Mouse (Mus musculus): Measurements from ENCODE around the gene Naa16. TPM values are rescaled to one million over a fixed set of nuclear protein-coding genes. Genes with fewer than 3 reads are reported as not detected.

The Naa16 gene
- total and polyA plus RNA-seq, 2 experiments: 2.0 to 3.9 TPM

GRCm38 (mm10) chr14:79280456-79280855 is 110.1 kb downstream of the Naa16 start:
- no peak for DNase-seq (ENCODE audit: extremely low read depth, low read depth, low spot score)
- H3K36me3 ChIP-seq (ENCODE audit: control insufficient read depth, insufficient read depth, low read length): no peaks in the 10 kb centered on the region
- no peak overlapping the region for H3K27ac ChIP-seq (replicated peaks; ENCODE audit: insufficient read depth, low read depth, low read length)
- TF ChIP-seq POLR2A (IDR thresholded peaks at IDR 0.05; ENCODE audit: extremely low read depth, insufficient read depth, low read length) (no peak), CTCF (IDR thresholded peaks at IDR 0.05; ENCODE audit: low read depth, low read length) (no peak)
- H3K4me1 ChIP-seq (ENCODE audit: control insufficient read depth, insufficient read depth, low read length): no peaks in the 10 kb centered on the region
- H3K4me3 ChIP-seq (ENCODE audit: insufficient read depth, low read depth, low read length): no peak overlapping the region
- H3K79me2 ChIP-seq (ENCODE audit: control insufficient read depth, insufficient read depth, low read length): no peaks in the 10 kb centered on the region
- no peak overlapping the region for H3K9ac ChIP-seq (ENCODE audit: low read depth, low read length)
- WGBS: 90% methylated on average over 9 of the region's 9 CpGs
- H3K27me3 ChIP-seq (ENCODE audit: control insufficient read depth, insufficient read depth, low read length): no peaks in the 10 kb centered on the region

GRCm38 (mm10) chr14:79279494-79279893 is 111.1 kb downstream of the Naa16 start:
- H3K4me3 ChIP-seq (ENCODE audit: insufficient read depth, low read depth, low read length): no peak overlapping the region
- no peak overlapping the region for H3K9ac ChIP-seq (ENCODE audit: low read depth, low read length)
- TF ChIP-seq CTCF (IDR thresholded peaks at IDR 0.05; ENCODE audit: low read depth, low read length): no peak
- no peak for TF ChIP-seq POLR2A (IDR thresholded peaks at IDR 0.05; ENCODE audit: extremely low read depth, insufficient read depth, low read length)
- no peaks in the 10 kb centered on the region for H3K27me3 ChIP-seq (ENCODE audit: control insufficient read depth, insufficient read depth, low read length)
- H3K36me3 ChIP-seq (ENCODE audit: control insufficient read depth, insufficient read depth, low read length): no peaks in the 10 kb centered on the region
- DNase-seq (ENCODE audit: extremely low read depth, low read depth, low spot score): no peak
- H3K4me1 ChIP-seq (ENCODE audit: control insufficient read depth, insufficient read depth, low read length): no peaks in the 10 kb centered on the region
- no peak overlapping the region for H3K27ac ChIP-seq (replicated peaks; ENCODE audit: insufficient read depth, low read depth, low read length)
- WGBS: 83% methylated on average over 1 of the region's 1 CpGs
- no peaks in the 10 kb centered on the region for H3K79me2 ChIP-seq (ENCODE audit: control insufficient read depth, insufficient read depth, low read length)

- no peak overlapping the region for H3K9ac ChIP-seq (ENCODE audit: low read depth, low read length)
- H3K27me3 ChIP-seq (ENCODE audit: control insufficient read depth, insufficient read depth, low read length): no peaks in the 10 kb centered on the region
- H3K36me3 ChIP-seq (ENCODE audit: control insufficient read depth, insufficient read depth, low read length): no peaks in the 10 kb centered on the region
- WGBS: 86% methylated on average over 4 of the region's 4 CpGs
- no peaks in the 10 kb centered on the region for H3K79me2 ChIP-seq (ENCODE audit: control insufficient read depth, insufficient read depth, low read length)
- DNase-seq (ENCODE audit: extremely low read depth, low read depth, low spot score): no peak
- H3K4me3 ChIP-seq (ENCODE audit: insufficient read depth, low read depth, low read length): no peak overlapping the region
- TF ChIP-seq POLR2A (IDR thresholded peaks at IDR 0.05; ENCODE audit: extremely low read depth, insufficient read depth, low read length) (no peak), CTCF (IDR thresholded peaks at IDR 0.05; ENCODE audit: low read depth, low read length) (no peak)
- no peaks in the 10 kb centered on the region for H3K4me1 ChIP-seq (ENCODE audit: control insufficient read depth, insufficient read depth, low read length)
- H3K27ac ChIP-seq (replicated peaks; ENCODE audit: insufficient read depth, low read depth, low read length): no peak overlapping the region
Observed at GRCm38 (mm10) chr14:79278927-79279326, 111.7 kb downstream of the Naa16 start.

GRCm38 (mm10) chr14:79277922-79278321 is 112.7 kb downstream of the Naa16 start:
- no peak overlapping the region for H3K9ac ChIP-seq (ENCODE audit: low read depth, low read length)
- H3K4me3 ChIP-seq (ENCODE audit: insufficient read depth, low read depth, low read length): no peak overlapping the region
- no peaks in the 10 kb centered on the region for H3K4me1 ChIP-seq (ENCODE audit: control insufficient read depth, insufficient read depth, low read length)
- no peak overlapping the region for H3K27ac ChIP-seq (replicated peaks; ENCODE audit: insufficient read depth, low read depth, low read length)
- WGBS: 56% methylated on average over 7 of the region's 7 CpGs
- H3K27me3 ChIP-seq (ENCODE audit: control insufficient read depth, insufficient read depth, low read length): no peaks in the 10 kb centered on the region
- no peak for DNase-seq (ENCODE audit: extremely low read depth, low read depth, low spot score)
- no peak for TF ChIP-seq CTCF (IDR thresholded peaks at IDR 0.05; ENCODE audit: low read depth, low read length)
- no peak for TF ChIP-seq POLR2A (IDR thresholded peaks at IDR 0.05; ENCODE audit: extremely low read depth, insufficient read depth, low read length)
- no peaks in the 10 kb centered on the region for H3K36me3 ChIP-seq (ENCODE audit: control insufficient read depth, insufficient read depth, low read length)
- no peaks in the 10 kb centered on the region for H3K79me2 ChIP-seq (ENCODE audit: control insufficient read depth, insufficient read depth, low read length)

- H3K36me3 ChIP-seq (ENCODE audit: control insufficient read depth, insufficient read depth, low read length): no peaks in the 10 kb centered on the region
- no peak overlapping the region for H3K9ac ChIP-seq (ENCODE audit: low read depth, low read length)
- no peak overlapping the region for H3K4me3 ChIP-seq (ENCODE audit: insufficient read depth, low read depth, low read length)
- DNase-seq (ENCODE audit: extremely low read depth, low read depth, low spot score): no peak
- no peak for TF ChIP-seq POLR2A (IDR thresholded peaks at IDR 0.05; ENCODE audit: extremely low read depth, insufficient read depth, low read length)
- TF ChIP-seq CTCF (IDR thresholded peaks at IDR 0.05; ENCODE audit: low read depth, low read length): no peak
- no peak overlapping the region for H3K27ac ChIP-seq (replicated peaks; ENCODE audit: insufficient read depth, low read depth, low read length)
- H3K27me3 ChIP-seq (ENCODE audit: control insufficient read depth, insufficient read depth, low read length): no peaks in the 10 kb centered on the region
- no peaks in the 10 kb centered on the region for H3K79me2 ChIP-seq (ENCODE audit: control insufficient read depth, insufficient read depth, low read length)
- 86% methylated on average over 8 of the region's 8 CpGs for WGBS
- H3K4me1 ChIP-seq (ENCODE audit: control insufficient read depth, insufficient read depth, low read length): no peaks in the 10 kb centered on the region
Observed at GRCm38 (mm10) chr14:79275870-79276395, 114.6 kb downstream of the Naa16 start.

GRCm38 (mm10) chr14:79275441-79275840 is 115.1 kb downstream of the Naa16 start:
- TF ChIP-seq POLR2A (IDR thresholded peaks at IDR 0.05; ENCODE audit: extremely low read depth, insufficient read depth, low read length) (no peak), CTCF (IDR thresholded peaks at IDR 0.05; ENCODE audit: low read depth, low read length) (no peak)

More at GRCm38 (mm10) chr14:79275441-79275840, 115.1 kb downstream of the Naa16 start:
- Histone ChIP-seq H3K79me2 (ENCODE audit: control insufficient read depth, insufficient read depth, low read length) (no peaks in the 10 kb centered on the region), H3K27ac (replicated peaks; ENCODE audit: insufficient read depth, low read depth, low read length) (no peak overlapping the region), H3K9ac (ENCODE audit: low read depth, low read length) (no peak overlapping the region), H3K27me3 (ENCODE audit: control insufficient read depth, insufficient read depth, low read length) (no peaks in the 10 kb centered on the region), H3K36me3 (ENCODE audit: control insufficient read depth, insufficient read depth, low read length) (no peaks in the 10 kb centered on the region), H3K4me1 (ENCODE audit: control insufficient read depth, insufficient read depth, low read length) (no peaks in the 10 kb centered on the region), H3K4me3 (ENCODE audit: insufficient read depth, low read depth, low read length) (no peak overlapping the region)
- no peak for DNase-seq (ENCODE audit: extremely low read depth, low read depth, low spot score)
- 79% methylated on average over 3 of the region's 3 CpGs for WGBS

Other genes starting within 250 kb of the Naa16 start
- gene Zfp957, start 143.4 kb downstream of the Naa16 start, total RNA-seq (2014; rRNA removed): not detected in 2 replicates
- not detected in 2 replicates for gene Zfp957, start 143.4 kb downstream of the Naa16 start, polyA plus RNA-seq (2012; rRNA removed)
- gene Rgcc, start 89.1 kb downstream of the Naa16 start, total RNA-seq (2014; rRNA removed): 0.18 and 0.94 TPM in 2 replicates
- gene Rgcc, start 89.1 kb downstream of the Naa16 start, polyA plus RNA-seq (2012; rRNA removed): 0.54 and 0.61 TPM in 2 replicates
- 7.8 and 10.3 TPM in 2 replicates for gene Mtrf1, start 7.0 kb upstream of the Naa16 start, total RNA-seq (2014; rRNA removed)
- gene Mtrf1, start 7.0 kb upstream of the Naa16 start, polyA plus RNA-seq (2012; rRNA removed): 2.2 and 2.3 TPM in 2 replicates
- 6.6 and 7.3 TPM in 2 replicates for gene Kbtbd7, start 35.7 kb upstream of the Naa16 start, total RNA-seq (2014; rRNA removed)
- gene Kbtbd7, start 35.7 kb upstream of the Naa16 start, polyA plus RNA-seq (2012; rRNA removed): 3.8 and 4.3 TPM in 2 replicates
- 0.13 and 0.18 TPM in 2 replicates for gene Kbtbd6, start 61.1 kb upstream of the Naa16 start, total RNA-seq (2014; rRNA removed)
- not detected in 2 replicates for gene Kbtbd6, start 61.1 kb upstream of the Naa16 start, polyA plus RNA-seq (2012; rRNA removed)
- gene Elf1, start 90.4 kb upstream of the Naa16 start, total RNA-seq (2014; rRNA removed): 13.8 and 15.9 TPM in 2 replicates
- 5.1 and 6.4 TPM in 2 replicates for gene Elf1, start 90.4 kb upstream of the Naa16 start, polyA plus RNA-seq (2012; rRNA removed)
- 6.1 and 7.7 TPM in 2 replicates for gene Wbp4, start 90.7 kb upstream of the Naa16 start, total RNA-seq (2014; rRNA removed)
- 2.1 and 2.5 TPM in 2 replicates for gene Wbp4, start 90.7 kb upstream of the Naa16 start, polyA plus RNA-seq (2012; rRNA removed)
- 25.6 and 30.0 TPM in 2 replicates for gene Sugt1, start 196.9 kb upstream of the Naa16 start, total RNA-seq (2014; rRNA removed)
- 3.3 and 3.4 TPM in 2 replicates for gene Sugt1, start 196.9 kb upstream of the Naa16 start, polyA plus RNA-seq (2012; rRNA removed)

Measured in liver, adult 2 months (tissue).